Mouse (Mus musculus) cerebellum, postnatal 25 days (tissue): ENCODE results near the gene Stx4a.
"Not testable (repeated sequence)": the region's sequence is repeated elsewhere in the genome, so short reads cannot be mapped to it uniquely, and the experiment has no call there.

Source experiments
- DNase-seq, 2 experiments: peaks; one replicate each; pipeline ENCODE4 v3.0.0; 2021; ENCODE audit warnings: mixed read lengths in 2 of 2

The Stx4a gene

DNA sequence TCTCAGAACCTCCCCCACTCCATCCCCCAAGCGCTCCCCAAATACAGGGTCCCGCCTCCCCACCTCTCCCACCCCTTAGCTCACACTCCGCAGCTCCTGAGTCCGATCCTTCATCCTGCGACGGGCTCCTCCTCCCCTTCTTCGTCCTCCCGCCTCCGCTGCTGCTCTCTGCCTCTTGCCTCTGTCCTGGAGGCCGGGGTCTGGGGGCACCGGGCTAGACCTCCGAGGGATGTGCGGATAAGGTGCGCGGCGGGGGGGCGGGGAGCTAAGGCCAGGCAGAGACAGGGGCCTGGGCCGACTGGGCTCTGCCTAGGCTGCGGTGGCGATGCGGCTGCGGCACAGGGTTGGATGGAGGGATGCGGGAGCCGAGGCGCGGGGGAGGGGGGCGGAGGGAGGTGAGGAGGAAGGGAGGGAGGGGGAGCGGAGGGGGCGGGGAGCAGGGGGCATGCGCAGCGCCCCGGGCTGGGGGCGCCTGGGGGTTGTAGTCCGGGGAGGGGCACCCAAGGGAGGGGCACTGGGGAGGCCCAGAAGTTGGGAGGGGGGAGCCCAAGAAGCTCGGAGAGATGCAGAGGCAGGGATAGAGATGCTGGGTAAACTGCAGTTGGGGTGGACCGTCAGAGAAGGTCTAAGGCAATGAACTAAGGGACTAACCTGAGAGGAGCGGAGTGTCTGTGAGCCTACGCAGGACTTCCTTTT is at the start of gene Stx4a, which contains the start of gene Stx1b:
Gene Stx4a (plus strand): TSS at position 119 of the 696 bp plus-strand sequence.
Gene Stx1b (minus strand): TSS at position 374 of the 696 bp plus-strand sequence.
- peak; percentile 90 to 95 for DNase-seq

DNA sequence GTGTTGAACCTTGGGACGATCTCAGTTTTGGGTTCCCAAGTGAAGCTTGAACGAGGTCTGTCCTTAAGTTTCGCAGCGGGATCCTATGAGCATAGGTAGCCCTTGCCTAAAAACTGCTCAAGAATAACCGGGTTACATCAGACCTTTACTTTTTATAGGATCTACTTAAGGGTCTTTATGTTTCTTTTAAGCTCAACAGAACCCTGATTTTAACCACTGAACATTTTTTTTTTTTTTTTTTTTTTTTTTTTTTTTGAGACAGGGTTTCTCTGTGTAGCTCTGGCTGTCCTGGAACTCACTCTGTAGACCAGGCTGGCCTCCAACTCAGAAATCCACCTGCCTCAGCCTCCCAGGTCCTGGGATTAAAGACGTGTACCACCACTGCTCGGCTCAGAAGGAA is 48.3 kb upstream of the Stx4a start:
- not testable (repeated sequence) for DNase-seq

DNA sequence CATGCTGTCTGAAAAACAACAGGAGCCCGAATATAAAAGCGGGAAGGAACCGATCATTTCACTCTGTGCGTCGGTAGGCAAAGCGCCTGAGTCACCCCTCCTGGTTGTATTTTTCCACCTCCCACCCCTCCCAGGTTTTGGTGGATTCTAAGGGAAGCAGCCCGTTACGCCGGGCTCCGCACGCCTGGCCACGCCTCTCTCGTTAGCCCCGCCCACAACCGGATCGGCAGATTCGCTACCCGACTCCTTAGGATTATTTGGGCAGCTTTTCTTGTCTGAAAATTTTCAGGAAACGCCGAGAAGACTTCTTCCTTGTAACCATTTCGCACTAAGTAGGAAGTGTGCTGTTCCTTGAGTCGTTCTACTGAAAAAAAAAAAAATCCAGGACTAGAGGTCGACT is 47.7 kb upstream of the Stx4a start, which contains the start of gene Setd1a:
Gene Setd1a (plus strand): TSS at position 245 of the 400 bp plus-strand sequence.
- peak; percentile 92 to 96 for DNase-seq

DNA sequence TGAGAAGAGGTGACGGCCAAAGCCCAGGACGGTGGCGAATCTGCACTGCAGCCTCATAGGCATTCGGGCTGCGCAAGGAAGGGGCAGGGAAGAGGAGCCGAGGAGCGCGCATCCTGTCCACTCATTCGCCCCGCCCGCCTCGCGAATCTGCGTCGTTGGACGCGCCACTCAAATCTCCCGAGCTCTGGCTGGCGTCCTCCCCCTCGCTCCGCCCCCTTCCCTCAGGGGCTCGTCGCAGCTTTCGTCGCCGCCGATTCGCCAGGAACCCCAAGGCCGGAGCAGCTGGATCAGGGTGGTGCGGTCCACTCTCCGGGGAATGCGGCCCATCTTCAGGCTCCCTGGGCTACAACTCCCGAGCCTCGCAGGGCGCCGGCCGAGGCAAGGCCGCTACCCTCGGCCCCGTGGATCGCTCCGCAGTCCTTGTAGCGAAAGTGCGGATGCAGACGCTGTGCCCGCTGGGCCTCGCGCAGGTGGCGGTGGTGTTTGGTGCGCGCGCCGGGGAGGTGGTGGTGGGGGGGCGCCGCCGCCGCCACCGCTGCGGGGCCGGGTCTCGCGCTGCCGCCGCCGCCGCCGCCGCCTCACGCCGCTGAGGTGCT is 47.1 kb upstream of the Stx4a start:
- DNase-seq, result peak; percentile 98 to 99

DNA sequence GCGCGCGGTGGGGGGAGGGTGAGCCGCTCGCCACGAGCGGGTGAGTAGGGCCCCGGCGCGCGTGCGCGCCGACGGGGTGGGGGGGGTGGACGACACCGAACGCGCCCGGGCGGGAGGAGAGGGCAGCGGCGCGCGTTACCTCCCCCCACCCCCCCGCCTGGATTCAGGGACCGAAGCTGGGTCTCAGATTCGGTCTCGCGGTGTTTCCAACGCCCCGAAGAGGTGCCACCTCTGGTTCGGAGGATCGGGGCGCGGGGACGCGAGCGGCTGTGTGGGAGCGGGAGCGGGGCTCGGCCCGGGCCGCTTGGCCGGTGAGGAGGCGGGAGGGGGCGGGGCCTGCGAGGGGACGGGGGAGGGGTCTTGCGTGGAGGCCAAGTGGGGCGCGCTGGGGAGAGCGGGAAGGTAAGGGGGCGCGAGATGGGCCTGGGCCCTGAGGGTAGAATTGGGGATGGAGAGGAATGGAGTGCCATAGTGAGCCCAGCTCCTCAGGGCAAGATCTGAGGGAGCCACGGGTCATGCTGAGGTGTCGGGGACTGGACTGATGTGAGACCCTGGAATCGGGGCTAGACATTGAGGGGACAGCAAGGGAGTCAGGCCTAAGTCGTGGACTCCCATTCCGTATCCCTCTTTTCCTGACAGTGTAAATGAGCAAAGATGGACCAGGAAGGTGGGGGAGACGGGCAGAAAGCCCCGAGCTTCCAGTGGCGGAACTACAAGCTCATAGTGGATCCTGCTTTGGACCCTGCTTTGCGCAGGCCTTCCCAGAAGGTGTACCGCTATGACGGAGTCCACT is 46.4 kb upstream of the Stx4a start:
- peak in 1 of 2 experiments; percentile 82 for DNase-seq

DNA sequence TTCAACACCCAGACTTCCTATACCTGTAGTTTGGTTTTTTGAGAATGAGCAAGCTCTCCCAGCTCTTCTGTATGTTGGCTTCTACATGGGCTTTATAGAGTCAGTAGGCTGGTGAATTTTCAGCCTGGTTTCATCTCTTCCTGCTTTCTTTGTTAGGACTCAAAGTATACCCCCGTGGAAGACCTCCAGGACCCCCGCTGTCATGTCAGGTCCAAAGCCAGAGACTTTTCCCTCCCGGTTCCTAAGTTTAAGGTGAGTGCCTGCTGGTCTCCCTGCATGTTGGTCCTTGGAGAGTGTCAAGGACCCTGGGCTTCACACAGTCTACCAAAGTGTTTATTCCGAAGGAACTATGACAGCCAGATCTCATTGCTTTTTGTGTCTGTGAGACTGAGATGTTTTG is 45.7 kb upstream of the Stx4a start:
- peak; percentile 24 to 54 for DNase-seq

DNA sequence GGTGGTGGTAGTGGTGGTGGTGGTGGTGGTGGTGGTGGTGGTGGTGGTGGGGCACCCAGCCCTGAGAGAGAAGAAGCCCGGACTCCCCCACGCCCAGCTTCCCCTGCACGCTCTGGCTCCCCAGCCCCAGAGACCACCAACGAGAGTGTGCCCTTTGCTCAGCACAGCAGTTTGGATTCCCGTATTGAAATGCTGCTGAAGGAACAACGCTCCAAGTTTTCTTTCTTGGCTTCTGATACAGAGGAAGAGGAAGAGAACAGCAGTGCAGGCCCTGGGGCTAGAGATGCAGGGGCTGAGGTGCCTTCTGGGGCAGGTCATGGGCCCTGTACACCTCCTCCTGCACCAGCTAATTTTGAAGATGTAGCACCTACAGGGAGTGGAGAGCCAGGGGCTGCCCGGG is 38.8 kb upstream of the Stx4a start, which contains the start of gene Gm49388:
Gene Gm49388 (plus strand): TSS at position 301 of the 400 bp plus-strand sequence.
- no peak for DNase-seq

DNA sequence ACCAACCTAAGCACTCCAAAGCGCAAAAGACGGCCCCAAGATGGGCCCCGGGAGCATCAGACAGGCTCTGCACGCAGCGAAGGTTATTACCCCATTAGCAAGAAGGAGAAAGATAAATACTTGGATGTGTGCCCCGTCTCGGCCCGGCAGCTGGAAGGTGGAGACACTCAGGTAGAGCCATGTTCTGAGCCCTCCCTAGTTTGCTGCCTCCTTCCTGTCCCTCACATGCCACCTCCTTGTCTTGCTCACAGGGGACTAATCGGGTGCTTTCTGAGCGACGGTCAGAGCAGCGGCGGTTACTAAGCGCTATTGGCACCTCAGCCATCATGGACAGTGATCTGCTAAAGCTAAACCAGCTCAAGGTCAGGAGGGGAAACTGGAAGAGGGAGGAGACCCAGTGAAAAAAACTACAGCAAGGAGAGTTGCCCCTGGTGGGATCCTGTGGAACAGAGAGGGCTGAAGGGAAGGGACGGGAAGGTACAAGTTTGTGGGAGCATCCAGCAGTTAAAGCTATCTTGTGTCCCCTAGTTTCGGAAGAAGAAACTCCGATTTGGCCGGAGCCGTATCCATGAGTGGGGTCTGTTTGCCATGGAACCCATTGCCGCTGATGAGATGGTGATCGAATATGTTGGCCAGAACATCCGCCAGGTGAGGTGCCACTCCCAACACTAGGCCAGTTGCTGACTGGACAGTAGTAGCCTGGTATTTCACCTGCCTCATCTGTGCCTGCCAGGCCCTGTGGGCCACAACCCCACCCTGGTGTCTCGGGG is 26.8 kb upstream of the Stx4a start:
- DNase-seq, result peak in 1 of 2 experiments; percentile 22

DNA sequence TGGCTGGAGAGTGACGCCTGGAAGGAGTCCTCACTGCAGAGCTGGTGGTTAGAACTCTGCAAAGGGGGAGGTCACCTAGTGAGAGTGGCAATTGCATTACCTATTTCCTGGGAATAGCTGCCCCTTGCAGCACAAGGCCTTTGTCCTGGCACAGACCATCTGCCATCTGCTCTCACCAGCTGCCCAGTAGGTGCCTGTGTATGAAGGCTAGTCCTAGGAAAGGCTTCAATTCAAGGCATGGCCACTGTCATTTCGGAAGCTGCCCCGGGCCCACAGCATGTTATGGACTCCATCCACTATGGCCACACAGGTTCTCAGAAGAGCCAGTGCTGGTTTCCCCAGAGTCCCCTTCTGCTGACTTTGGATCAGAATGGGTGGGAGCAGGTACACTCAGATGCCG is 25.5 kb upstream of the Stx4a start:
- DNase-seq, result peak; percentile 95 to 97

DNA sequence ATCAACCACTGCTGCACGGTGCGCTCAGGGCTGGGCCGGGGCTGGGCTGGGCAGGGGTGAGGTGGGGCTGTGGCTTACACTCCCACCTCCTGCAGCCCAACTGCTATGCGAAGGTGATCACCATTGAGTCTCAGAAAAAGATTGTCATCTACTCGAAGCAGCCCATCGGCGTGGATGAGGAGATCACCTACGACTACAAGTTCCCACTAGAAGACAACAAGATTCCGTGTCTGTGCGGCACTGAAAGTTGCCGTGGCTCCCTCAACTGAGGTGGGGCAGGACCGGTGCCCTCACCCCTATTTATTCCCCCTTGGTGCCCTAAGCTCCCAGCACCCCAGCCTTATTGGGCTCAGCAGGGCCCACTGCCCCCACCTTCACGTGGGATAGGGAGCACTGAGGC is 24.9 kb upstream of the Stx4a start:
- no peak for DNase-seq

DNA sequence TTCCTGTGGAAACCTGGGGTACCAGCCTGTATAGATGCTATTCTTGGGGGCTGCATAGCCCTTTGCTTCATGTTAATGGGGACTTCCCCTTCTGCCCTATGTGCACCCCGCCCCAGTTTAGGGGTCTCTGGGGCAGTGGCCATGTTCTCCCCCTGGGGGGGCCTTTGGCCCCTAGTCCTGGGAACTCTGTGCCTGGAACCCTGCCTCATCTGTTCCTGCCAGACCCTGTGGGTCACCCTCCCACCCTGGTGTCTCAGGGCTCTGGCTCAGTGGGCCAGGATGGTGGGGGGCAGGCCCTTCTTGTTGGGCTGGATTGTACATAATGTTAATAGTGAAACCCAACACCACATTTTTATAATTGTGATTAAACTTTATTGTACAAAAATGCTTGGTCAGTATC is 24.4 kb upstream of the Stx4a start:
- DNase-seq, result peak; percentile 43 to 59

DNA sequence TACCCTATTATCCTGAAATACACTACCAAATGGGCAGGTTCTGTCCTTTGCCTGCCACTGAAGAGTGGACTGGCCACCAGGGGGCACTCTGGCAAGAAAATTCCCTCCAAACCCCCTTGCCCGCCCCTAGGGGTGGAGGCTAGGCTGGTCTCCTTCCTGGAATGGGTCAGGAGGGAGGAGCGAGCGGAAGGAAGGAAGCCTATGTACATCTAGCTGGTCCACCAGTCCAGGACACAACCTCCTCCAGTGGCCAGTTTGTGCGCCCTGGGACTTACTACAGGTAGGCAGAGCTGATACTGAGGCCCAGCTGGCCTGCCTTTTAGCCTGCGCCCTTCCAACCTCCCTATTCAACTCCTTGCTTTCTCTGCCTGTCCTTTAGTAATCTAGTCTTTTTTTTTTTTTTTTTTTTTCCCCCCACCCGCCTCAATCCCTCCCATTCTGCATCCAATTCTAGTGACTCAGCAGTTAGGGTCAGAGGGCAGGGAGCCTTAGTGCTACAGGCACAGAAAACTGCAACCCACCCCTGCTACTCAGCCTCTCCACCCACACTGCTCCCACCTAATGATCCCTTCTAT is 23.6 kb upstream of the Stx4a start, which contains the start of gene Hsd3b7:
Gene Hsd3b7 (plus strand): TSS at position 170 of the 575 bp plus-strand sequence.
- peak; percentile 93 for DNase-seq

DNA sequence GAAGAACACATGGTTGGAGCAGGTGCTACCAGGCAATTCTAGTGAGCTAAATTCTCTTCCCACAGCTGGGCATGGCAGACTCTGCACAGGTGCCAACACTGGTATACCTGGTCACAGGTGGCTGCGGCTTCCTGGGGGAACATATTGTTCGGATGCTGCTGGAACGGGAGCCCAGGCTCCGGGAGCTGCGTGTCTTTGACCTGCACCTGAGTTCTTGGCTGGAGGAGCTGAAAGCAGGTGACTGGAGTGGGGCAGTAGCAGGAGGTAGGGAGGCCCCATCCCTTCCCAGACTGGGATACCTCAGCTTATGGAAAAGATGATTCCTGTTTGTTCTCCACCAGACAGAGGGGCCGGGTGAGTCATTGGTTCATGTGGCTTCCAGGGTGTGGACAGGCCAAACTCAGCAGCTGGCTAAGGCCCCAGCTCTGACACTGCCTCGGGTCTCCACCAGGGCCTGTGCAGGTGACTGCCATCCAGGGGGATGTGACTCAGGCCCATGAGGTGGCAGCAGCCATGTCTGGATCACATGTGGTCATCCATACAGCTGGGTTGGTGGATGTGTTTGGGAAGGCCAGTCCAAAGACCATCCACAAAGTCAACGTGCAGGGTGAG is 23.0 kb upstream of the Stx4a start:
- DNase-seq, result peak; percentile 63 to 64

DNA sequence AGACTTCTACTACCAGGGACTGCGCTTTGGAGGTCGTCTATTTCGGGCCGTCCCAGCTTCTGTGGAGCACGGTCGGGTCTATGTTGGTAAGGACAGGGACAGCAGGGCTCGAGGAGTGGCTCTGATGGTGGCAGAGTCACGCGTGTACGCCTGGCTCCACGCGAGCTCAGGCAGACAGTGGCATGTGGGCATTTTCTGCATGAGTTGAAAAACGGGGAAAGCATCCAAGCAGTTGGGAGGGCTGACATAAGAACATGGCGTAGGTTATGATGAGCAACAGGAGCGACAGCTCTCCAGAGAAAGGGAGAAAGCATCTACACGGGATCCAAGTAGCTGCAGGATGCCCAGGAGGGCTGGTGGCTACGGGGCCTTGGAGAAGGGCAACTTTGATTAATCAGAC is 21.8 kb upstream of the Stx4a start:
- DNase-seq, result peak; percentile 87 to 88

DNA sequence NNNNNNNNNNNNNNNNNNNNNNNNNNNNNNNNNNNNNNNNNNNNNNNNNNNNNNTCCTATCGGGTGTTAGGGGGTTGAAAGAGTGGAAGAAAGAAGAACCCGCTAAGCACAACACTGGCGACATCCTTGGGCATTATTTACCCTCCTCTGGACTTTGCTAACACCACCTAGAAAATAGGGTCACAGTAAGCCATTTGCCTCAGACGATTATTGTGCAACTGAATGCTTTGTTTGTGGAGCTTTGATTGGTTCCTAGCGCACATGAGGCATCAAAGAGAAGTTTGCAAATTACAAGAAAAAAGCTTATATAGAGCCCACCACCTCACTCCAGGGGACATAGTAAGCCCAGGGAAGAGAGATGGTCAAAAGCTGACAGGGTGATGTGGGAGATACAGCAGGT is 15.3 kb upstream of the Stx4a start:
- DNase-seq, result no peak

DNA sequence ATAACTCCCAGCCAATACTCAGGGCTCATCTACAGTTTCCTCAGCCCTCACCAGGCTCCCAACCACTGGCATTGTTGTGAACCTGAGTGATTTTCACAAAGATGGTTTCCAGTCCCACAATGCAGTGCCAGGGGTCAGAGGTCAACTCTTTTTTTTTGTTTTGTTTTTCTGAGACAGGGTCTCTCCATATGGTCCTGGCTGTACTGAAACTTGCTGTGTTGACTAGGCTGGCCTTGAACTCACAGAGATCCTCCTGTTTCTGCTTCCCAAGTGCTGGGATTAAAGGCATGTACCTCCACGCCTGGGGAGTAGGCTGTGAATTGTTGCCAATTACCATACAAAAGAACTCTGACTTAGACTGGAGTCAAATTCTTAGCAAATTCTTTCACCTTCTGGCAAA is 14.2 kb upstream of the Stx4a start:
- DNase-seq, result no peak

DNA sequence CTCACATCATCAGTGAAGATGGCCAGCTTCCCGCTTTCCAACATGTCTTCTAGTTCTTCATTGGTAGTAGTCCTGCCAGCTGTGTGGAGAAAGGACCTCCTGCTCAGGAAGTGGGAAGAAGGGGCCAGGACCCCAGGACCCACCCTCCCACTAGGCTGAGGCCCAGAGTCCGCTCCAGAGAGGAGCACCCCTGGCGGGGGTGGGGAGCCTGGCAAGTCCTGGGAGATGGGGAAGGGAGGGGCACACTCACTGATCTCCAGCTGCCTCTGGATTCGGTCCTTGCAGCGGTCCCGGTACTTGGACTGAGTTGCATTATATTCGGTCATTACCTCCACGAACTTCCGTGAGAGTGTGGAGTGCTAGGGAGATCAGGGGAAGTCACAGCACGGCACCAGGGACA is 13.4 kb upstream of the Stx4a start:
- DNase-seq, result peak in 1 of 2 experiments; percentile 43

DNA sequence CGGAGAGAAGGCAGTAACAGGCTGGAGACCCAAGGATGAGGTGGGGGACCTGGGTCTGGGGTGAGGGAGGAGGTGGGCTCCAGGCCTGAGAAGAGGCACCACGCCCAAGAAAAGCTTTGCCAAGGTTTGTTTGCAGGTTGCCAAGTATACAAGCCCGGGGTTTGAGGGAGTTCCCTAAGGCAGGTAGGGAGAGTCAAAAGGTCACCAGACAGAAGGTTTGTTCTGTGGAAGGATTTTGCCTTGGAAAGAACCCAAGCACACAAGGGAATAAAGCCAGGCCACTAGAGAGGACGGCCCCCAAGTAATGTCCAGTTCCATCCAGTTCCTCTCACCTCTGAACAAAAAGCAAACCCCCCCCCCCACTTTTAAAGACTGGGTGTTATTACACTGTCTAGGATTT is 12.9 kb upstream of the Stx4a start:
- no peak for DNase-seq

DNA sequence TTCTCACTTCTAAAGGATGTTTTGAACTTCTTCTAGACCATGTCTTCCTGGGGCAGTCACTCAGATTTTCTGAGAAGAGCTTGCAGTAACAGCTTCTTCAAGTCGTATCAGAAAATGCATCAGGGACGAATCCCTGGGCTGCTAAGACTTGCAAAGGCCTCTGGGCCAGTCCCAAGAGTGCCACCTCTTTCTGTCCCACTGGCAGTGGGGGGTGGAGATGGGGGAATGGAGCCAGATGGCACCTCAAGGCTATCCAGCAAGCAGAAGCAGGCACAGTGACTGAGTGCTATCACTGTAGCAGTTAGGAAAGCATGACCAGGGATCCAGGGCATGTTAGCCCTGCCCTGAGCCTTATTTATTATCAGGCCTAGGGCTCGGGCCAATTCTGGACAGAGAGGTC is 11.8 kb upstream of the Stx4a start:
- DNase-seq, result peak; percentile 62 to 75

DNA sequence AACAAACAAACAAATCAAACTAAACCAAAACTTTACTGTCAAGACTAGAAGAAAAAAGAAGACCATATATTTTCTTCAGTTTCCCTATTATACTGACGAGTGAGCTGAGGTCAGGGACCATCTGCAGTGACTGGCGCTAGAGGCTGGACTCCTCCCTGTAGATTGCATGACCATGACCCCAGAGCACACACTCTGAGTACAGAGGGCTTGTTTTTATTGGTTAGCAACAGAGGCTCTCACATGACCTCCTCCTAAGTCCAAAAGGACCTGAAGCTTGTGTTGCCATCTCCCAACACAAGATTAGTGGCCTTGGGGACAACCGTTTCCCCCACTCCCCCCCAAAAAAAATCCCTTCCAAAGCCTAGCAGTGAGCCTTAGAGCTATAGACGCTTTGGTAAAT is 10.3 kb upstream of the Stx4a start:
- DNase-seq, result no peak

DNA sequence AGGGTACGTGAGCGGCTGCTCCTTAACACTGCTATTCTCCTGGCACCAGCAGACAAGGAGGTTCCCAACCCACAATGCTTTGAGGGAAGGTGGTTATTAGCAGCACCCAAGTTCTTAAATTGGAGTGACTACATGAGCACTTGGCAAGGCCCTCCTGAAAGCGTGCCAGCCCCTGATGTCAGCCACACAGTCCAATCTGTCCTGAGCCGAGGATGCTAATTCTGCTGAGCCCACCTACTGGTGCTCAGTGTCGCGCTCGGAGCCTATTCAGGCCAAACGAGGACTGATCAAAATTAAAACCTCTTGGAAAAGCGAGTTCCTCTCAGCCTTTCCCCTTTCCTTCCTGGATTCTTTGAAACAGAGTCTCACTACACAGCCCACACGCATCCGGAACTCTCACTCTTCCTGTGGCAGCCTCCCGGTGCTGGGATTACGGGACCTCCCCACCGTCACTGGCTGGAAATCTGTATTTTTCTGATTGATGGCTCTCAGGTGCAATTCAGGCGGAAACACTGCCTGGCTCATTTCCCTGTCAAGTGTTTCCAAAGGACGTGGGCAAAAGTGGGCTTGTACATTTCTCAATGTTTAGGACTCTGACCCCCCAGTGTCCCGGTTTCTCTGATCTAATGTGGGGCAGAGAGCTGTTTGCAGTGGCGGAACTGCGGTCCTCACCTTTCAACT is 9.7 kb upstream of the Stx4a start:
- DNase-seq, result peak; percentile 98
